Mouse (Mus musculus) effector memory CD4-positive, alpha-beta T cell, adult 7 months (primary cell): ENCODE measurements around the gene Msh3. TPM values are rescaled to one million over a fixed set of nuclear protein-coding genes. Genes with fewer than 3 reads are reported as not detected.

Source experiments
- polyA plus RNA-seq: library from polyadenylated mRNA; unstranded; fragments of 100-300 nt; shearing (Covaris generic); gene quantifications from one replicate; pipeline ENCODE4 v1.2.1, GENCODE M21; 2017

Msh3 gene
- 26.2 TPM for polyA plus RNA-seq

DNA sequence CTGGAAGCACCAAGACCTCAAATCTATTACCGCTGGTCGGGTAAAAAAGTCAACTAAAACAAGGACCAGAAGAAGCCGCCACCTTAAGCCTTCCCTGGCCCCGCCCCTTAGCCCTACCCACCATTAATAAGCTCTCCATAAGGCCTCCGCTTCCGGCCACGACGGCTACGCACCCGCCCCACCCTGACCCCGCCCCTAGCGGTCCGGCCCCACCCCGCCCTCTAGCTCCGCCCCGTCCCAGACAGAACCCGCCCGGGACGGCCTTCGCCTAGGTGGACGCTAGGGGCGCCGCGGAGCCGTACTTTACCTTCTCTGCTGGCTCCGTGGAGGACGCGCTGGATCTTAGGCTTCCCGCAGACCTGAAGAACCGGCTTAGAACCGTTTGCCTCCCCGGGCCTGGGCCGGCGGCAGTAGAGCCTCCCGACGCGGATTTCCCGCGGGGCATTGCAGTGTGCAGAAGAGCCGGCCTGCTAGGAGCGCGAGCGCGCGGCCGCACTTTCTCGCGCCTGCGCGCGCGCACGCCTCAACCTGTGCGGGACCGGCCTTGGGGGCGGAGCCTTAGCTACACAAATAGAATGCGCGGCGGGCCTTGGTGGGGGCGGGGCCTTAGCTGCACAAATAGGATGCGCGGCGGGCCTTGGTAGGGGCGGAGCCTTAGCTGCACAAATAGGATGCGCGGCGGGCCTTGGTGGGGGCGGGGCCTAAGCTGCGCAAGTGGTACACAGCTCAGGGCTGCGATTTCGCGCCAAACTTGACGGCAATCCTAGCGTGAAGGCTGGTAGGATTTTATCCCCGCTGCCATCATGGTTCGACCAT is at the start of gene Msh3, which contains the start of gene Dhfr:
Msh3 (minus strand) TSS at position 548 of the 816 bp plus-strand sequence.
Dhfr (plus strand) TSS at position 271 of the 816 bp plus-strand sequence.

DNA sequence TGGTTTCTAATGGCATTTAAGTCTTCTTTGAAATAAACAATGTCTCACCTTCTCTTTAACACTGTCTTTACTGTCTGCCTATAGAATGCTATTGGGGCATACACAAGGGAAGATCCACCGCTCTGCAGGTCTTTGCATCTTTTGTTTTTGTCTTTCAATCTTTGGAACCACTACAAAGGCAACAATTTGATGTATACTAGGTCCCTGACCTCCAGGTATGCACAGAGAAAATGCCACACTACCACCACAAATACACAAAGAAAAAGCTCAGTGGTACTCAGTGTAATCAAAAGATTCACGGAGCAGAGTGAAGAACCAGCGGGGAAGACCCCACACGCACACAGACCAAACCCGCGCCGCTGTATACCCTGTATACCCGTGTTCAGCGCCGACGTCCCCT is 49.1 kb downstream of the Msh3 start, which contains the start of gene Gm20379:
Gm20379 (plus strand) TSS at position 301 of the 400 bp plus-strand sequence.

Other genes with a start within 250 kb of the Msh3 start
- 3.2 TPM for gene Rasgrf2, start 223.3 kb downstream of the Msh3 start, polyA plus RNA-seq
- gene Gm20379, start 49.0 kb downstream of the Msh3 start, polyA plus RNA-seq = 0.65 TPM
- 1.0 TPM for gene Dhfr, start 277 bp downstream of the Msh3 start, polyA plus RNA-seq
- gene Ankrd34b, start 70.9 kb upstream of the Msh3 start, polyA plus RNA-seq = not detected
- gene Fam151b, start 129.0 kb upstream of the Msh3 start, polyA plus RNA-seq = 8.2 TPM
- 14.1 TPM for gene Zfyve16, start 175.9 kb upstream of the Msh3 start, polyA plus RNA-seq
- not detected for gene Spz1, start 221.2 kb upstream of the Msh3 start, polyA plus RNA-seq